Mouse (Mus musculus) megakaryocyte-erythroid progenitor cell, adult 5-6 weeks (primary cell): ENCODE measurements at regions not wholly inside any gene's neighbourhood (a gene's known extent, or its start where the extent isn't known, plus 50 kb on each side); places are given as distances from the start of the nearest gene placed in this dataset.

Source experiments
- ATAC-seq: replicated peaks from 2 replicates; pipeline ENCODE4 v1.8.0; 2016; ENCODE audit warnings: mild to moderate bottlenecking, inconsistent platforms; ENCODE audit not compliant: severe bottlenecking, poor library complexity, low FRiP score, low TSS enrichment

DNA sequence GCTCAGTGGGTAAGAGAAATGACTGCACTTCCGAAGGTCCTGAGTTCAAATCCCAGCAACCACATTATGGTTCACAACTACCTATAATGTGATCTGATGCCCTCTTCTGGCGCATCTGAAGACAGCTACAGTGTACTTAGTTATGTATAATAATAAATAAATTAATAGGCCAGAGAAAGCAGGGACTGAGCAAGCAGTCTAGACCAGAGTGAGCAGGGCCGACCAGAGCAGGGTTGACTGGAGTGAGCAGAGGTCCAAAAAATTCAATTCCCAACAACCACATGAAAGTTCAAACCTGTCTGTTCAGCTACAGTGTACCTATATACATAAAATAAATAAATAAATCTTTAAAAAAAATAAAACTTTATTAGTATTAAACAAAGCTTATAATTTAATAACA lies 52.2 kb upstream of the Pdc start:
- ATAC-seq: no peak
